Mouse (Mus musculus): ENCODE data around the gene Cd209a. TPM values are rescaled to one million over a fixed set of nuclear protein-coding genes. Genes with fewer than 3 reads are reported as not detected.

The Cd209a gene
- polyA plus RNA-seq, 1 experiment from 2014 or later, result 0.35 TPM

- H3K4me1 ChIP-seq, result no peaks in the 10 kb centered on the region
These were observed 41.2 kb downstream of the Cd209a start for GRCm38 (mm10) chr8:3707611-3708010.

GRCm38 (mm10) chr8:3705711-3706110 is 43.1 kb downstream of the Cd209a start:
- WGBS, result 57% methylated on average over 4 of the region's 4 CpGs
- H3K9ac ChIP-seq, result no peak overlapping the region
- H3K27me3 ChIP-seq (replicated peaks), result no peaks in the 10 kb centered on the region
- no peak overlapping the region for H3K4me2 ChIP-seq
- H3K9me3 ChIP-seq, result no peaks in the 10 kb centered on the region
- H3K4me1 ChIP-seq, result no peaks in the 10 kb centered on the region
- no peak overlapping the region for H3K27ac ChIP-seq
- H3K4me3 ChIP-seq (replicated peaks), result no peak overlapping the region
- ATAC-seq (ENCODE audit: insufficient read depth, low FRiP score, low read depth), result no peak
- no peaks in the 10 kb centered on the region for H3K36me3 ChIP-seq

More at GRCm38 (mm10) chr8:3707611-3708010, 41.2 kb downstream of the Cd209a start:
- no peak overlapping the region for H3K27ac ChIP-seq
- H3K36me3 ChIP-seq, result no peaks in the 10 kb centered on the region
- no peaks in the 10 kb centered on the region for H3K27me3 ChIP-seq (replicated peaks)
- whole genome bisulfite sequencing, result 65% methylated on average over 7 of the region's 7 CpGs
- H3K9ac ChIP-seq, result no peak overlapping the region
- no peak overlapping the region for H3K4me2 ChIP-seq
- H3K4me3 ChIP-seq (replicated peaks), result no peak overlapping the region
- no peaks in the 10 kb centered on the region for H3K9me3 ChIP-seq
- no peak for ATAC-seq (ENCODE audit: insufficient read depth, low FRiP score, low read depth)

GRCm38 (mm10) chr8:3701491-3701890 is 47.3 kb downstream of the Cd209a start:
- Histone ChIP-seq H3K36me3 (no peaks in the 10 kb centered on the region), H3K9ac (no peak overlapping the region), H3K4me2 (no peak overlapping the region), H3K4me1 (no peaks in the 10 kb centered on the region), H3K27me3 (replicated peaks) (no peaks in the 10 kb centered on the region), H3K27ac (no peak overlapping the region), H3K4me3 (replicated peaks) (no peak overlapping the region), H3K9me3 (no peaks in the 10 kb centered on the region)
- WGBS, result 93% methylated on average over 1 of the region's 1 CpGs
- no peak for ATAC-seq (ENCODE audit: insufficient read depth, low FRiP score, low read depth)

GRCm38 (mm10) chr8:3694121-3694520 is 54.7 kb downstream of the Cd209a start, which contains the start of gene Fcer2a:
Gene Fcer2a (minus strand): TSS chr8:3694175.
- no peak within 1 kb of the TSS for H3K9ac ChIP-seq
- H3K4me1 ChIP-seq, result no peaks in the 10 kb centered on the region
- no peaks in the 10 kb centered on the region for H3K9me3 ChIP-seq
- H3K27me3 ChIP-seq (replicated peaks), result no peaks in the 10 kb centered on the region
- no peak within 1 kb of the TSS for H3K4me3 ChIP-seq (replicated peaks)
- H3K36me3 ChIP-seq, result no peaks in the 10 kb centered on the region
- no peak within 1 kb of the TSS for H3K4me2 ChIP-seq
- H3K27ac ChIP-seq, result no peak within 1 kb of the TSS
- 75% methylated on average over 3 of the region's 3 CpGs for WGBS
- ATAC-seq (ENCODE audit: insufficient read depth, low FRiP score, low read depth), result no peak

Small RNA genes within 50 kb of the gene (microRNA-seq; reads per million reads assigned to microRNA genes)
- not detected for gene Gm24934

Other genes with a start within 250 kb of the Cd209a start
- gene Mcoln1, start 248.5 kb downstream of the Cd209a start, polyA plus RNA-seq (2015; fragmentation: Nextera tagmentation; extraction: Ambion mirVana), result 47.7 and 48.5 TPM in 2 replicates
- gene Pnpla6, start 233.6 kb downstream of the Cd209a start, polyA plus RNA-seq (2015; fragmentation: Nextera tagmentation; extraction: Ambion mirVana), result 27.9 and 35.5 TPM in 2 replicates
- 1.8 and 2.7 TPM in 2 replicates for gene C330021F23Rik, start 181.0 kb downstream of the Cd209a start, polyA plus RNA-seq (2015; fragmentation: Nextera tagmentation; extraction: Ambion mirVana)
- 16.7 and 17.2 TPM in 2 replicates for gene Camsap3, start 161.7 kb downstream of the Cd209a start, polyA plus RNA-seq (2015; fragmentation: Nextera tagmentation; extraction: Ambion mirVana)
- 48.9 and 49.2 TPM in 2 replicates for gene Xab2, start 127.7 kb downstream of the Cd209a start, polyA plus RNA-seq (2015; fragmentation: Nextera tagmentation; extraction: Ambion mirVana)
- gene Pet100, start 127.4 kb downstream of the Cd209a start, polyA plus RNA-seq (2015; fragmentation: Nextera tagmentation; extraction: Ambion mirVana), result 85.1 and 98.6 TPM in 2 replicates
- 0.17 TPM in 1 of 2 replicates, not detected in the other for gene Pcp2, start 123.4 kb downstream of the Cd209a start, polyA plus RNA-seq (2015; fragmentation: Nextera tagmentation; extraction: Ambion mirVana)
- gene Stxbp2, start 118.0 kb downstream of the Cd209a start, polyA plus RNA-seq (2015; fragmentation: Nextera tagmentation; extraction: Ambion mirVana), result 105 and 118 TPM in 2 replicates
- gene Retn, start 93.2 kb downstream of the Cd209a start, polyA plus RNA-seq (2015; fragmentation: Nextera tagmentation; extraction: Ambion mirVana), result 0.15 TPM in 1 of 2 replicates, not detected in the other
- gene Mcemp1, start 83.2 kb downstream of the Cd209a start, polyA plus RNA-seq (2015; fragmentation: Nextera tagmentation; extraction: Ambion mirVana), result 2.9 and 3.2 TPM in 2 replicates
- 10.3 and 11.3 TPM in 2 replicates for gene Fcor, start 76.6 kb downstream of the Cd209a start, polyA plus RNA-seq (2015; fragmentation: Nextera tagmentation; extraction: Ambion mirVana)
- gene Trappc5, start 72.7 kb downstream of the Cd209a start, polyA plus RNA-seq (2015; fragmentation: Nextera tagmentation; extraction: Ambion mirVana), result 35.0 and 36.3 TPM in 2 replicates
- 0.17 and 0.22 TPM in 2 replicates for gene Fcer2a, start 54.8 kb downstream of the Cd209a start, polyA plus RNA-seq (2015; fragmentation: Nextera tagmentation; extraction: Ambion mirVana)
- 0.35 TPM in 1 of 2 replicates, not detected in the other for gene Clec4g, start 28.3 kb downstream of the Cd209a start, polyA plus RNA-seq (2015; fragmentation: Nextera tagmentation; extraction: Ambion mirVana)
- gene Cd209e, start 105.3 kb upstream of the Cd209a start, polyA plus RNA-seq (2015; fragmentation: Nextera tagmentation; extraction: Ambion mirVana), result 0.06 TPM in 1 of 2 replicates, not detected in the other
- not detected in 2 replicates for gene Cd209d, start 129.6 kb upstream of the Cd209a start, polyA plus RNA-seq (2015; fragmentation: Nextera tagmentation; extraction: Ambion mirVana)
- gene Cd209b, start 177.9 kb upstream of the Cd209a start, polyA plus RNA-seq (2015; fragmentation: Nextera tagmentation; extraction: Ambion mirVana), result 0.17 TPM in 1 of 2 replicates, not detected in the other
- 0.30 and 0.45 TPM in 2 replicates for gene Cd209c, start 205.8 kb upstream of the Cd209a start, polyA plus RNA-seq (2015; fragmentation: Nextera tagmentation; extraction: Ambion mirVana)